19 mouse cellular contexts compared by ENCODE assay signal in genomic region chr5:114968651-114969050, GRCm38 (mm10). TPM values are rescaled to one million over a fixed set of nuclear protein-coding genes. Genes with fewer than 3 reads are reported as not detected.
DNase-seq lines count a peak whose midpoint lies in the region; ATAC-seq and TF ChIP-seq lines count a peak whose summit lies in the region.
"Had no signal": no experiment of that assay in that cellular context is flagged by ENCODE, and none has a peak within 500 bp of the region (broad histone marks: within the 10 kb centered on the region; RNA-seq: fewer than 3 reads in every experiment).

No protein-coding gene starts in this region.

- H3K4me2 ChIP-seq in intestine, embryonic 14.5 days (ENCODE audit: low read length): peak overlapping the region; percentile 40
- H3K4me2 ChIP-seq in kidney, postnatal 0 days (ENCODE audit: low read length): peak overlapping the region; percentile 63
- H3K4me2 ChIP-seq in liver, embryonic 16.5 days (ENCODE audit: low read depth, low read length): peak overlapping the region; percentile 36; the same call in 1 of the 2 replicates
- H3K4me2 ChIP-seq: lung, embryonic 15.5 days had no signal

- peak overlapping the region; percentile 75 for H3K27ac ChIP-seq in intestine, embryonic 14.5 days (ENCODE audit: low read depth)
- peak overlapping the region; percentile 81 for H3K27ac ChIP-seq in kidney, postnatal 0 days
- peak overlapping the region; percentile 63 for H3K27ac ChIP-seq in liver, embryonic 16.5 days (ENCODE audit: low read length)
- H3K27ac ChIP-seq: hindbrain, postnatal 0 days; lung, embryonic 15.5 days had no signal

- H3K9ac ChIP-seq in intestine, embryonic 14.5 days (ENCODE audit: low read length): peak overlapping the region; percentile 53; the same call in 1 of the 2 replicates
- H3K9ac ChIP-seq in kidney, postnatal 0 days (ENCODE audit: low read depth, low read length): peak overlapping the region; percentile 70
- peak overlapping the region; percentile 31; the same call in 1 of the 2 replicates for H3K9ac ChIP-seq in liver, embryonic 16.5 days (ENCODE audit: low read depth, low read length)
- H3K9ac ChIP-seq: lung, embryonic 15.5 days had no signal

- no peaks in the 10 kb centered on the region; the same call in 1 of the 2 replicates for H3K36me3 ChIP-seq in erythroblast, embryonic 14.5 days (ENCODE audit: control insufficient read depth)
- H3K36me3 ChIP-seq in intestine, embryonic 14.5 days (ENCODE audit: control insufficient read depth, insufficient read depth, low read length): no peaks in the 10 kb centered on the region
- H3K36me3 ChIP-seq in kidney, postnatal 0 days (ENCODE audit: insufficient read depth, low read length): no peaks in the 10 kb centered on the region
- no peaks in the 10 kb centered on the region for H3K36me3 ChIP-seq in liver, embryonic 16.5 days (ENCODE audit: control insufficient read depth, insufficient read depth)
- H3K36me3 ChIP-seq: lung, embryonic 15.5 days had no signal

- peaks cover 13% of the 10 kb centered on the region for H3K4me1 ChIP-seq in erythroblast, embryonic 14.5 days (ENCODE audit: control insufficient read depth)
- H3K4me1 ChIP-seq in intestine, embryonic 14.5 days (replicated peaks; ENCODE audit: control insufficient read depth, insufficient read depth, low read length): no peaks in the 10 kb centered on the region; the same call in 1 of the 2 replicates
- peaks cover 4% of the 10 kb centered on the region; the same call in 1 of the 2 replicates for H3K4me1 ChIP-seq in kidney, postnatal 0 days (replicated peaks; ENCODE audit: insufficient read depth, low read length)
- H3K4me1 ChIP-seq in liver, embryonic 16.5 days (ENCODE audit: control insufficient read depth, low read depth, low read length): peaks cover 11% of the 10 kb centered on the region

- DNase-seq in intestine, embryonic 14.5 days (ENCODE audit: low spot score): no peak
- DNase-seq in kidney, postnatal 0 days (ENCODE audit: low spot score): peak; percentile 52
- no peak for DNase-seq in adrenal gland, postnatal 4 days (ENCODE audit: low spot score in 2 of 2)
- DNase-seq in cerebellum, adult 11 months: no peak
- no peak for DNase-seq in thymus, postnatal 36 days
- DNase-seq: cerebellum, adult 8-10 months; embryo, embryonic 11 days; left cerebral cortex, postnatal 4 days; thymus, postnatal 4 days had no signal

- peak overlapping the region; percentile 54 for H3K4me3 ChIP-seq in erythroblast, embryonic 14.5 days (replicated peaks)
- peak overlapping the region; percentile 39 for H3K4me3 ChIP-seq in intestine, embryonic 14.5 days (ENCODE audit: low read depth, low read length)
- H3K4me3 ChIP-seq in kidney, postnatal 0 days (replicated peaks; ENCODE audit: low read depth, low read length): peak overlapping the region; percentile 39
- H3K4me3 ChIP-seq in liver, embryonic 16.5 days (ENCODE audit: low read depth, low read length): peak overlapping the region; percentile 53
- H3K4me3 ChIP-seq: lung, embryonic 15.5 days had no signal

- H3K27me3 ChIP-seq in erythroblast, embryonic 14.5 days (ENCODE audit: control insufficient read depth): peaks cover 23% of the 10 kb centered on the region
- no peaks in the 10 kb centered on the region for H3K27me3 ChIP-seq in intestine, embryonic 14.5 days (replicated peaks; ENCODE audit: control insufficient read depth, insufficient read depth, low read length)
- H3K27me3 ChIP-seq in kidney, postnatal 0 days (ENCODE audit: insufficient read depth, low read length): no peaks in the 10 kb centered on the region
- H3K27me3 ChIP-seq in liver, embryonic 16.5 days (ENCODE audit: control insufficient read depth, insufficient read depth, low read depth, low read length): no peaks in the 10 kb centered on the region
- H3K27me3 ChIP-seq: Patski had no signal

- H3K9me3 ChIP-seq in erythroblast, embryonic 14.5 days (ENCODE audit: control insufficient read depth, low read length): no peaks in the 10 kb centered on the region
- H3K9me3 ChIP-seq in intestine, embryonic 14.5 days (ENCODE audit: control insufficient read depth, low read length): no peaks in the 10 kb centered on the region
- H3K9me3 ChIP-seq in kidney, postnatal 0 days (replicated peaks; ENCODE audit: low read length): no peaks in the 10 kb centered on the region
- no peaks in the 10 kb centered on the region for H3K9me3 ChIP-seq in liver, embryonic 16.5 days (replicated peaks; ENCODE audit: control insufficient read depth, low read length)
- H3K9me3 ChIP-seq: lung, embryonic 15.5 days had no signal

- WGBS in intestine, embryonic 14.5 days: 27% methylated on average over 7 of the region's 7 CpGs
- 10% methylated on average over 7 of the region's 7 CpGs for WGBS in kidney, postnatal 0 days
- WGBS in liver, embryonic 16.5 days (ENCODE audit: insufficient replicate concordance): 28% methylated on average over 7 of the region's 7 CpGs

- no peak for TF ChIP-seq CTCF in kidney, postnatal 0 days (IDR thresholded peaks at IDR 0.05; ENCODE audit: low read depth)

- no peak for ATAC-seq in erythroblast, adult 5-6 weeks (replicated peaks; ENCODE audit: low FRiP score, poor library complexity, severe bottlenecking)
- ATAC-seq in intestine, embryonic 14.5 days (replicated peaks; ENCODE audit: low FRiP score, low TSS enrichment, low read depth): no peak; the same call in 1 of the 2 replicates
- peak; percentile 55 for ATAC-seq in kidney, postnatal 0 days (replicated peaks; ENCODE audit: low FRiP score, low read depth)
- no peak for ATAC-seq in liver, embryonic 16.5 days (ENCODE audit: low read depth)
- ATAC-seq: hindbrain, postnatal 0 days; Patski had no signal

RNA-seq across cellular contexts. Expression of gene Hnf1a, which starts 2.2 kb away (rescaled TPM):
- 0.03 and 0.14 TPM in 2 replicates for polyA plus RNA-seq in erythroblast, embryonic 14.5 days (2012)
- not detected in 2 replicates for total RNA-seq in erythroblast, adult 5-6 weeks (2015; ENCODE audit: low replicate concordance)
- not detected in 2 replicates for total RNA-seq in erythroblast, adult 5-6 weeks (2017; ENCODE audit: low replicate concordance)
- 8.4 and 10.0 TPM in 2 replicates for polyA plus RNA-seq in intestine, embryonic 14.5 days (2014; fragmentation: Nextera tagmentation; extraction: Ambion mirVana)
- polyA plus RNA-seq in kidney, postnatal 0 days (2015; fragmentation: Nextera tagmentation; extraction: Ambion mirVana): 10.8 and 12.5 TPM in 2 replicates
- 4.1 and 4.7 TPM in 2 replicates for polyA plus RNA-seq in liver, embryonic 16.5 days (2015; fragmentation: Nextera tagmentation; extraction: Ambion mirVana)
- total RNA-seq in adrenal gland, postnatal 4 days (2021): 1 to 10 TPM; 1.8 to 4.4 TPM
- total RNA-seq: hindbrain, postnatal 0 days; layer of hippocampus, postnatal 10 days; left cerebral cortex, postnatal 4 days; megakaryocyte progenitor cell, adult 5-6 weeks; neutrophil, adult 5-6 weeks had no signal
- polyA plus RNA-seq: heart, postnatal 0 days had no signal

RNA-seq across cellular contexts. Expression of gene 2210016L21Rik, which starts 26.7 kb away (rescaled TPM):
- 2.4 and 3.3 TPM in 2 replicates for polyA plus RNA-seq in erythroblast, embryonic 14.5 days (2012)
- 0.77 and 6.5 TPM in 2 replicates for total RNA-seq in erythroblast, adult 5-6 weeks (2015; ENCODE audit: low replicate concordance)
- total RNA-seq in erythroblast, adult 5-6 weeks (2017; ENCODE audit: low replicate concordance): 2.9 and 9.2 TPM in 2 replicates
- 45.2 and 57.7 TPM in 2 replicates for polyA plus RNA-seq in intestine, embryonic 14.5 days (2014; fragmentation: Nextera tagmentation; extraction: Ambion mirVana)
- polyA plus RNA-seq in kidney, postnatal 0 days (2015; fragmentation: Nextera tagmentation; extraction: Ambion mirVana): 75.3 and 79.6 TPM in 2 replicates
- polyA plus RNA-seq in liver, embryonic 16.5 days (2015; fragmentation: Nextera tagmentation; extraction: Ambion mirVana): 9.8 and 10.2 TPM in 2 replicates
- total RNA-seq in adrenal gland, postnatal 4 days (2021): 10 to 100 TPM; 50.7 to 59.0 TPM

RNA-seq across cellular contexts. Expression of gene Sppl3, which starts 42.3 kb away (rescaled TPM):
- 4.4 and 4.6 TPM in 2 replicates for polyA plus RNA-seq in erythroblast, embryonic 14.5 days (2012)
- 33.6 and 39.0 TPM in 2 replicates for total RNA-seq in erythroblast, adult 5-6 weeks (2015; ENCODE audit: low replicate concordance)
- total RNA-seq in erythroblast, adult 5-6 weeks (2017; ENCODE audit: low replicate concordance): 57.8 and 59.4 TPM in 2 replicates
- 21.1 and 21.5 TPM in 2 replicates for polyA plus RNA-seq in intestine, embryonic 14.5 days (2014; fragmentation: Nextera tagmentation; extraction: Ambion mirVana)
- polyA plus RNA-seq in kidney, postnatal 0 days (2015; fragmentation: Nextera tagmentation; extraction: Ambion mirVana): 19.0 and 39.4 TPM in 2 replicates
- 3.2 and 3.3 TPM in 2 replicates for polyA plus RNA-seq in liver, embryonic 16.5 days (2015; fragmentation: Nextera tagmentation; extraction: Ambion mirVana)
- 10 to 100 TPM; 91.7 to 92.3 TPM for total RNA-seq in adrenal gland, postnatal 4 days (2021)

RNA-seq across cellular contexts. Expression of gene Oasl1, which starts 45.6 kb away (rescaled TPM):
- polyA plus RNA-seq in erythroblast, embryonic 14.5 days (2012): not detected in 2 replicates
- 3.6 and 4.8 TPM in 2 replicates for total RNA-seq in erythroblast, adult 5-6 weeks (2015; ENCODE audit: low replicate concordance)
- 3.7 and 8.6 TPM in 2 replicates for total RNA-seq in erythroblast, adult 5-6 weeks (2017; ENCODE audit: low replicate concordance)
- polyA plus RNA-seq in intestine, embryonic 14.5 days (2014; fragmentation: Nextera tagmentation; extraction: Ambion mirVana): 1.7 and 2.3 TPM in 2 replicates
- polyA plus RNA-seq in kidney, postnatal 0 days (2015; fragmentation: Nextera tagmentation; extraction: Ambion mirVana): 3.1 and 3.2 TPM in 2 replicates
- polyA plus RNA-seq in liver, embryonic 16.5 days (2015; fragmentation: Nextera tagmentation; extraction: Ambion mirVana): 0.26 and 0.61 TPM in 2 replicates
- 1 to 10 TPM; 1.0 to 1.2 TPM for total RNA-seq in adrenal gland, postnatal 4 days (2021)
- total RNA-seq: left cerebral cortex, postnatal 4 days had no signal
